Mouse (Mus musculus): Measurements from ENCODE around the gene Camta1.

Gene Camta1

DNA sequence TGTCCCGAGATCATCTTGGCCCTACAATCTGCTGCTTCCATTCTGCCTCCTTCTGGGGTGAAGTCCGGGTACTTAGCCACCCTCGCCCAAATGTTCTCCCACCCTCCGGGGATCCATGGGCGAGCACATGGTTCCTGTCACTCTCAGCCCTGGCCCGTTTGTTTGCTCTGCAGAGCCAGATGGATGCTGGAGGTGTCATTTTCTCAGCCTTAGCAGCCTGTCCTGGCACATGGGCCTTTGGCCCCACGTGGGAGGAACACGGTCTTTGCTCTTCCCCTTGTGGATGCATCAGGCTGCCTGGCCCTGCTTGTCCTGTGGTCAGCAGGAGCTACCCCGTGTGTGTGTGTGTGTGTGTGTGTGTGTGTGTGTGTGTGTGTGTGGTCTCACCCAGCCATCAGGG, 560.3 kb downstream of the Camta1 start:
- no peak for DNase-seq (ENCODE audit: extremely low spot score, low read depth, low spot score)

DNA sequence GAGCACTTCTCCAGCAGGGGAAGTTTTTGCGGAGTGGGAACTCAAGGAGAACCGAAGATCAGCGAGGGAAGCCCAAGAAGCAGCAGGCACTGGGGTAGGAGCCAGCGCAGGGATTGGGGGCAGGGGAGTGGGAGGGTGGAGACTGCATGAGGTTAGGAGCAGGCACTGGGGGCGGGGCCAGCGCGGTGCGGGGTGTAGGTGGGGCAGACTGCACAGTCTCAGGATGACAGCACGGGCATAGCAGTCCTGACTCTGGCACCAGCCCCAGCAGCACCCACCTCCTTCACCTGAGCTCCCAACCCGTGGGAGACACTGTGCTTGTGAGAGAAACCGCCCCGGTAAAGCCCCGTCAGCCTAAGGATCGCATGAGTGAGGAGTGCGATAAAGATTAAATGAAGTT, 561.0 kb downstream of the Camta1 start:
- DNase-seq (ENCODE audit: extremely low spot score, low read depth, low spot score) = no peak

DNA sequence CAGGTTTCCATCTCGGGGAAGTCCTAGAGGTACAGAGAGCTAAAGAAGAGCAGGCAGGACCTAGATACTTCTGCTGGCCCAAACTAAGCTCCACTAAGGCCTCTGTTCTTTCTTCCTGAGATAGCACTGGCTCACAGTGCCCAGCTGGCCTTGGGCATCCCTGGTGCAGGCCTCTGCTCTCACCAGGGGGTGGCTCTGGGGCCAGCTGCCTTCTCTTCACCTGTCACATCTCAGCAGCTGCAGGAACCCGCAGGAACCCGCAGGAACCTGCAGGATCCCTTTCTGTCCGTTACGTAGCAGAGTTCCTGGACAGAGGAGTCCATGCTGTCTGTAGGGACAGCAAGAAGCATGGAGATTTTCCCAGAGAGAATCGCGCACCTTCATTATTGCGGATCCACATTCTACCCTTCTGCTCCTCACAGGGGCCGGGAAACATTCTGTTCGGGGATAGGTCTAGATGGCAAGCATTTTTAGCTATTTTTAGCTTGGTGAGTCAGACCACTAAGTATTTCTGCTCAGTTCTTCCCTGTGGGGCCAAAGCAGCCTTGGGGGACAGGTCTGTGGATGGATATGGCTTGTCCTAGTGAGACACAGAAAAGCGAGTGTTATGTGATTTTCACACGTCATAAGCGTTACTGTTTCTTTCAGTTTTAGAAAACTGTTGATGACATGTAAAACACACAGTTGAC, 566.0 kb downstream of the Camta1 start:
- DNase-seq (ENCODE audit: extremely low spot score, low read depth, low spot score) = no peak

DNA sequence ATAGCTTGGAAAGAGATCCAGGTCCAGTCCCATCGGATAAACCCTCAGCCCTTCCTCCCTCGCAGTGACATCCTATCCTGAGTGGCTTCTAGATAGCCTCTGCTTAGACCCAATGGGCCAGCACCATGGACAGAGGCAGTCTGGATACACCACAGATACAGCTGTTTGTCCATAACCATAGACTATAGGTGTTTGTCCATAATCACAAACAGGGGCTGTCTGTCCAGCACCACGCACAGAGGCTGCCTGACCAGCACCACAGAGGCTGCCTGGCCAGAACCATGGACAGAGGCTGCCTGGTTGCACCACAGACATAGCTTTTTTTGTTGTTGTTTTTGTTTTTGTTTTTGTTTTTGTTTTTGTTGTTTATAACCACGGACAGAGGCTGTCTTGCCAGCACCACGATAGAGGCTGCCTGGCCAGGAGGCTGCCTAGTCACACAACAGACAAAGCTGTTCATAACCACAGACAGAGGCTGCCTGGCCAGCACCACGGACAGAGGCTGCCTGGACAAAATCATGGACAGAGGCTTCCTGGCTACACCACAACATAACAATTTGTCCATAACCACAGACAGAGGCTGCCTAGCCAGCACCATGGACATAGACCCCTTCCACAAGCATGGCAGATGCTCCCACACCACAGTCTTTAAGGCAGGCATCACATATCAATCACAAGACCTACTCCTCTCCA, 572.6 kb downstream of the Camta1 start:
- DNase-seq (ENCODE audit: extremely low spot score, low read depth, low spot score) = peak; percentile 16

- no peak for DNase-seq (ENCODE audit: extremely low spot score, low read depth, low spot score)
Measured at GRCm38 (mm10) chr4:151285905-151286445, 575.7 kb downstream of the Camta1 start.

- no peak for DNase-seq (ENCODE audit: extremely low spot score, low read depth, low spot score)
Measured at GRCm38 (mm10) chr4:151285432-151285831, 576.2 kb downstream of the Camta1 start.

- peak; percentile 31 for DNase-seq (ENCODE audit: extremely low spot score, low read depth, low spot score)
Measured at GRCm38 (mm10) chr4:151283092-151283741, 578.5 kb downstream of the Camta1 start.

- no peak for DNase-seq (ENCODE audit: extremely low spot score, low read depth, low spot score)
Measured at GRCm38 (mm10) chr4:151282103-151282502, 579.6 kb downstream of the Camta1 start.

GRCm38 (mm10) chr4:151275292-151275691, 586.4 kb downstream of the Camta1 start:
- no peak for DNase-seq (ENCODE audit: extremely low spot score, low read depth, low spot score)

- DNase-seq (ENCODE audit: extremely low spot score, low read depth, low spot score) = no peak
Measured at GRCm38 (mm10) chr4:151263786-151264414, 597.8 kb downstream of the Camta1 start.

GRCm38 (mm10) chr4:151263052-151263451, 598.6 kb downstream of the Camta1 start:
- DNase-seq (ENCODE audit: extremely low spot score, low read depth, low spot score) = no peak

GRCm38 (mm10) chr4:151256622-151257021, 605.1 kb downstream of the Camta1 start:
- no peak for DNase-seq (ENCODE audit: extremely low spot score, low read depth, low spot score)

DNA sequence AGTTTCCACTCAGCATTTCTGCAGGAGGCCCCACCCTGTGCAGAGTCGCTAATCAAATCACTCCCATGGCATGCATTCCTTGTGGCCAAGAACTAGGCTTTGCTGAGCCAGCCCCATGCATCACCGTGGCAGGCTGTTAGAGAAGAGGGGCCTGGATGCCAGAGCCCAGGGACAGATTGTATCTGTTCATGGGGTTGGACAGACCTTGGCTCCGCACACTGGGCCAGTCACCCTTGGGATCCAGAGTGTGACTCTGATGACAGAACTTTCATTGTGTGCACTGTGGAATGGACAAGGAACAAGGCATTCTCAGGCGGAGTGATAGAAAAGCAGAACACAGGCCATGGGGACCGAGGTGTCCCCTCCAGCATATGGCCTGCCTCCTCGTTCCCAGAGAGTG, 610.9 kb downstream of the Camta1 start:
- DNase-seq (ENCODE audit: extremely low spot score, low read depth, low spot score) = no peak

- DNase-seq (ENCODE audit: extremely low spot score, low read depth, low spot score) = no peak
Measured at GRCm38 (mm10) chr4:151245068-151245797, 616.4 kb downstream of the Camta1 start.

DNA sequence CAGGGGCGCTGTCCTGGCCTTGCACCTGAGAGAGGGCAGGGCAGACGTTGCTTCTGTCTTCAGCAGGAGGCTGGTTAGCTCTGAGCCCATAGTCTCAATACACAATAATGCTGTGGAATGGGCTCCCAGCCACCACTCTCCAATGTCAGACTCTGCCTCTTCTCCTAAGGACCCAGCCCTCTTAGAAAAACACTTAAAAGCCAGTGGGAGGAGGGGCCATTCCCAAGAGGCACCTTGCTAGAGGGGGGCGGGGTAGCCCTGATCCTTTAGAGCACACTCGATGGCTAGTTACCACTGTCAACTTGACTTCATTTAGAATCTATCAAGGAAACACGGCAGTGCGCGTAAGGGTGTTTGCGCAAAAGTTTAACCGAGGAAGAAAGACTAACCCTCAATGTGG, 618.2 kb downstream of the Camta1 start:
- DNase-seq (ENCODE audit: extremely low spot score, low read depth, low spot score) = no peak

GRCm38 (mm10) chr4:151242751-151243150, 618.9 kb downstream of the Camta1 start:
- no peak for DNase-seq (ENCODE audit: extremely low spot score, low read depth, low spot score)

DNA sequence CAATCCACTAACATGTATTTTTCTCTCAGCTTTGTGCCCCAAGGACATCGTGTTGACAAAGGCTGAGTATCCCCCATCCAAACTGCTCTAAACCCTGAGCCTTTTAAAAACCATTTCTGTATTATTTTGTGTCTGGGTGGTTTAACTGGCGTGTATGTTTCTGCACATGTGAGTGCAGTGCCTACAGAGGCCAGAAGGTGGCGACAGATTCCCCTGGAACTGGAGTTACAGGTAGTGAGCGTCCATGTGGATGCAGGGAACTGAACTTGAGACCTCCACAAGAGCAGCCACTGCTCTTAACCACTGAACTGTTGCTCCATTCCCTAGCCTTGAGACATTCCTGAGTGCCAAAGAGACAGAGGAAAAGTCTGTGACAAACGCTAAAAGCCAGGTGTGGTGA, 621.2 kb downstream of the Camta1 start:
- DNase-seq (ENCODE audit: extremely low spot score, low read depth, low spot score) = no peak

- DNase-seq (ENCODE audit: extremely low spot score, low read depth, low spot score) = no peak
Measured at GRCm38 (mm10) chr4:151238970-151239684, 622.5 kb downstream of the Camta1 start.

DNA sequence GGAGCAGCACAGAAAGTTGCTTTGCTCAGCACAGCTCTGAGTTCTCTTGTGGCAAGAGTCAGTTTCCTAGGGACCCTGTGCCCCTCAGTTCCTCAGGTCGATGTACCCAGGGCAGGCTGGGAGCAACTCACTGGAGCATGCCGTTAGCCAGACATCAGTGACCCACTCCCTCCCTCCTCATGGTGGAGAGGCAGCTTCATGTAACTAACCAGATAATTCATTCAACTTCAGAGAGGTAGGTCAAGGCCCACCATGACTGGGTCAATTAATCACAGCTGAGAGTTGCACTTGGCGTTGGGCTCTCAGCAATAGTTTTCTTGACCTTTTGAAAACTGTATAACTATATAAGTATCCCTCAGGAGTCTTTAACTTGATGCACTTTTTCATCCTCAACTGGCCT, 624.2 kb downstream of the Camta1 start:
- no peak for DNase-seq (ENCODE audit: extremely low spot score, low read depth, low spot score)

DNA sequence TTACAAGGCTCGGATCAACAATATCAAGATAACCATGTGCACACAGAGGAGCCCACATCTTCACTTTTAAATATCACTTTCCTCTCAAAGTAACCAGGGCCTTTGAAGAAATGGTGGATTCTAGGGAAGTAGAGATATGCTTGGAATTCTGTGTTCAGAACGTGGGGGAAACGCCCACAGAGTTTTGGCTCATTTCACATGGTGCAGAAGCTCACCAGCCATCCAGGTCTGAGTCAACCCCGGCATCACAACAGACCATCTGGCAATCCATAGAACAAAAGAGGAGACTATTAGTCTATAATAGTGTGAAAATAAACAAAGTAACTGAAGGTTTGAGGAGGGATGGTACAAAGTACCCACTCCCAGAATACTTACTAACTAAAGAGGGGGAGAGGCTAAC, 626.7 kb downstream of the Camta1 start:
- no peak for DNase-seq (ENCODE audit: extremely low spot score, low read depth, low spot score)

All from hindlimb bud, embryonic 11.5 days (tissue).